Mouse (Mus musculus) c-Kit-positive CD71-negative TER-119-negative erythroid progenitor cells, embryonic 14.5 days (primary cell): ENCODE data around the gene Lrp2bp.

Experiments
- DNase-seq: peaks from one replicate; pipeline ENCODE4 v3.0.0-alpha.2; 2013; ENCODE audit warnings: low read depth

Lrp2bp gene

GRCm38 (mm10) chr8:45999138-45999783 is at the start of gene Lrp2bp:
Gene Lrp2bp, plus strand, starts transcription at chr8:45999303.
- DNase-seq: no peak

- no peak for DNase-seq
Measured at GRCm38 (mm10) chr8:45950622-45951021, 48.5 kb upstream of the Lrp2bp start.

GRCm38 (mm10) chr8:45970894-45971293 is 28.2 kb upstream of the Lrp2bp start:
- no peak for DNase-seq

- DNase-seq: no peak
Measured at GRCm38 (mm10) chr8:45973988-45974505, 25.1 kb upstream of the Lrp2bp start.

GRCm38 (mm10) chr8:45975126-45975836 is 23.8 kb upstream of the Lrp2bp start, which contains the start of the genes 1700029J07Rik and Ufsp2:
Gene 1700029J07Rik, minus strand, starts transcription at chr8:45975252.
Gene Ufsp2, plus strand, starts transcription at chr8:45975528.
- DNase-seq: peak; percentile 95

GRCm38 (mm10) chr8:45975837-45976468 is 23.1 kb upstream of the Lrp2bp start:
- no peak for DNase-seq

- DNase-seq: no peak
Measured at GRCm38 (mm10) chr8:45986665-45987064, 12.4 kb upstream of the Lrp2bp start.

- no peak for DNase-seq
Measured at GRCm38 (mm10) chr8:45988189-45988588, 10.9 kb upstream of the Lrp2bp start.

- DNase-seq: no peak
Measured at GRCm38 (mm10) chr8:45990631-45991310, 8.3 kb upstream of the Lrp2bp start.

- DNase-seq: no peak
Measured at GRCm38 (mm10) chr8:45994111-45994510, 5.0 kb upstream of the Lrp2bp start.

GRCm38 (mm10) chr8:45995576-45995975 is 3.5 kb upstream of the Lrp2bp start:
- DNase-seq: no peak

GRCm38 (mm10) chr8:45998228-45998627 is 875 bp upstream of the Lrp2bp start:
- no peak for DNase-seq

GRCm38 (mm10) chr8:45999784-46000705 is 942 bp downstream of the Lrp2bp start:
- peak; percentile 95 for DNase-seq

GRCm38 (mm10) chr8:46005596-46005995 is 6.5 kb downstream of the Lrp2bp start, which contains the start of gene Ankrd37:
Gene Ankrd37, minus strand, starts transcription at chr8:46005707.
- no peak for DNase-seq

- no peak for DNase-seq
Measured at GRCm38 (mm10) chr8:46007050-46007672, 8.1 kb downstream of the Lrp2bp start.

- DNase-seq: no peak
Measured at GRCm38 (mm10) chr8:46010306-46010705, 11.2 kb downstream of the Lrp2bp start.

- DNase-seq: no peak
Measured at GRCm38 (mm10) chr8:46010746-46011680, 11.9 kb downstream of the Lrp2bp start.

GRCm38 (mm10) chr8:46022203-46022602 is 23.1 kb downstream of the Lrp2bp start:
- DNase-seq: no peak

GRCm38 (mm10) chr8:46022758-46023157 is 23.7 kb downstream of the Lrp2bp start:
- no peak for DNase-seq
